Mouse (Mus musculus): ENCODE measurements around the gene Slit1. TPM values are rescaled to one million over a fixed set of nuclear protein-coding genes. Genes with fewer than 3 reads are reported as not detected.
A peak's percentile ranks its signal among the peaks of the same experiment; 100 is the strongest.

Gene Slit1
- polyA plus RNA-seq, 1 experiment from 2014 or later: 15.3 TPM

GRCm38 (mm10) chr19:41663506-41664242 is 79.8 kb downstream of the Slit1 start:
- Histone ChIP-seq H3K27ac (ENCODE audit: low read depth, low read length) (no peak overlapping the region), H3K4me1 (ENCODE audit: control insufficient read depth, insufficient read depth, low read length) (peaks cover 15% of the 10 kb centered on the region), H3K9ac (ENCODE audit: low read length) (no peak overlapping the region), H3K27me3 (ENCODE audit: control insufficient read depth, insufficient read depth, low read length) (peaks cover 15% of the 10 kb centered on the region; the same call in 1 of the 2 replicates), H3K4me2 (ENCODE audit: low read depth) (no peak overlapping the region), H3K9me3 (ENCODE audit: control insufficient read depth, low read length) (no peaks in the 10 kb centered on the region), H3K4me3 (ENCODE audit: low read depth, low read length) (no peak overlapping the region), H3K36me3 (ENCODE audit: control insufficient read depth, insufficient read depth, low read length) (no peaks in the 10 kb centered on the region)
- no peak for ATAC-seq (ENCODE audit: insufficient read depth, low FRiP score, low TSS enrichment)
- no peak for DNase-seq (ENCODE audit: low spot score)
- WGBS: 11% methylated on average over 13 of the region's 13 CpGs

GRCm38 (mm10) chr19:41661466-41661865 is 82.0 kb downstream of the Slit1 start:
- DNase-seq (ENCODE audit: low spot score): no peak
- Histone ChIP-seq H3K27me3 (ENCODE audit: control insufficient read depth, insufficient read depth, low read length) (peaks cover 22% of the 10 kb centered on the region; the same call in 1 of the 2 replicates), H3K36me3 (ENCODE audit: control insufficient read depth, insufficient read depth, low read length) (no peaks in the 10 kb centered on the region), H3K9ac (ENCODE audit: low read length) (no peak overlapping the region), H3K4me2 (ENCODE audit: low read depth) (no peak overlapping the region), H3K4me1 (ENCODE audit: control insufficient read depth, insufficient read depth, low read length) (peaks cover 11% of the 10 kb centered on the region), H3K27ac (ENCODE audit: low read depth, low read length) (no peak overlapping the region), H3K4me3 (ENCODE audit: low read depth, low read length) (no peak overlapping the region), H3K9me3 (ENCODE audit: control insufficient read depth, low read length) (no peaks in the 10 kb centered on the region)
- ATAC-seq (ENCODE audit: insufficient read depth, low FRiP score, low TSS enrichment): no peak
- WGBS: 72% methylated on average over 13 of the region's 13 CpGs

- Histone ChIP-seq H3K4me3 (ENCODE audit: low read depth, low read length) (no peak overlapping the region), H3K4me1 (ENCODE audit: control insufficient read depth, insufficient read depth, low read length) (peaks cover 13% of the 10 kb centered on the region), H3K27ac (ENCODE audit: low read depth, low read length) (no peak overlapping the region), H3K9ac (ENCODE audit: low read length) (no peak overlapping the region), H3K4me2 (ENCODE audit: low read depth) (no peak overlapping the region), H3K27me3 (ENCODE audit: control insufficient read depth, insufficient read depth, low read length) (peaks cover 22% of the 10 kb centered on the region; the same call in 1 of the 2 replicates), H3K36me3 (ENCODE audit: control insufficient read depth, insufficient read depth, low read length) (no peaks in the 10 kb centered on the region), H3K9me3 (ENCODE audit: control insufficient read depth, low read length) (no peaks in the 10 kb centered on the region)
- WGBS: 18% methylated on average over 4 of the region's 4 CpGs
- no peak for ATAC-seq (ENCODE audit: insufficient read depth, low FRiP score, low TSS enrichment)
- peak; percentile 69 for DNase-seq (ENCODE audit: low spot score)
These were observed 82.5 kb downstream of the Slit1 start for GRCm38 (mm10) chr19:41660999-41661374.

GRCm38 (mm10) chr19:41660294-41660998 is 83.0 kb downstream of the Slit1 start:
- Histone ChIP-seq H3K27me3 (ENCODE audit: control insufficient read depth, insufficient read depth, low read length) (peaks cover 22% of the 10 kb centered on the region; the same call in 1 of the 2 replicates), H3K27ac (ENCODE audit: low read depth, low read length) (no peak overlapping the region), H3K9me3 (ENCODE audit: control insufficient read depth, low read length) (no peaks in the 10 kb centered on the region), H3K4me1 (ENCODE audit: control insufficient read depth, insufficient read depth, low read length) (peaks cover 16% of the 10 kb centered on the region), H3K4me2 (ENCODE audit: low read depth) (no peak overlapping the region), H3K9ac (ENCODE audit: low read length) (no peak overlapping the region), H3K4me3 (ENCODE audit: low read depth, low read length) (no peak overlapping the region), H3K36me3 (ENCODE audit: control insufficient read depth, insufficient read depth, low read length) (no peaks in the 10 kb centered on the region)
- DNase-seq (ENCODE audit: low spot score): no peak
- no peak for ATAC-seq (ENCODE audit: insufficient read depth, low FRiP score, low TSS enrichment)
- 76% methylated on average over 17 of the region's 17 CpGs for WGBS

GRCm38 (mm10) chr19:41657446-41657845 is 86.0 kb downstream of the Slit1 start:
- no peaks in the 10 kb centered on the region for H3K36me3 ChIP-seq (ENCODE audit: control insufficient read depth, insufficient read depth, low read length)
- H3K27me3 ChIP-seq (ENCODE audit: control insufficient read depth, insufficient read depth, low read length): peaks cover 12% of the 10 kb centered on the region; the same call in 1 of the 2 replicates
- H3K4me2 ChIP-seq (ENCODE audit: low read depth): no peak overlapping the region
- no peak for DNase-seq (ENCODE audit: low spot score)
- H3K4me1 ChIP-seq (ENCODE audit: control insufficient read depth, insufficient read depth, low read length): peaks cover 19% of the 10 kb centered on the region
- H3K9ac ChIP-seq (ENCODE audit: low read length): no peak overlapping the region
- ATAC-seq (ENCODE audit: insufficient read depth, low FRiP score, low TSS enrichment): no peak
- 25% methylated on average over 9 of the region's 9 CpGs for WGBS
- H3K9me3 ChIP-seq (ENCODE audit: control insufficient read depth, low read length): no peaks in the 10 kb centered on the region
- no peak overlapping the region for H3K27ac ChIP-seq (ENCODE audit: low read depth, low read length)
- H3K4me3 ChIP-seq (ENCODE audit: low read depth, low read length): no peak overlapping the region

- H3K4me3 ChIP-seq (ENCODE audit: low read depth, low read length): no peak overlapping the region
- ATAC-seq (ENCODE audit: insufficient read depth, low FRiP score, low TSS enrichment) (no peak), DNase-seq (ENCODE audit: low spot score) (no peak)
- peaks cover 21% of the 10 kb centered on the region for H3K4me1 ChIP-seq (ENCODE audit: control insufficient read depth, insufficient read depth, low read length)
- peaks cover 12% of the 10 kb centered on the region; the same call in 1 of the 2 replicates for H3K27me3 ChIP-seq (ENCODE audit: control insufficient read depth, insufficient read depth, low read length)
- H3K27ac ChIP-seq (ENCODE audit: low read depth, low read length): no peak overlapping the region
- no peaks in the 10 kb centered on the region for H3K9me3 ChIP-seq (ENCODE audit: control insufficient read depth, low read length)
- no peak overlapping the region for H3K4me2 ChIP-seq (ENCODE audit: low read depth)
- H3K9ac ChIP-seq (ENCODE audit: low read length): no peak overlapping the region
- 84% methylated on average over 14 of the region's 14 CpGs for WGBS
- H3K36me3 ChIP-seq (ENCODE audit: control insufficient read depth, insufficient read depth, low read length): no peaks in the 10 kb centered on the region
These were observed 86.8 kb downstream of the Slit1 start for GRCm38 (mm10) chr19:41656671-41657070.

- Histone ChIP-seq H3K36me3 (ENCODE audit: control insufficient read depth, insufficient read depth, low read length) (no peaks in the 10 kb centered on the region), H3K4me3 (ENCODE audit: low read depth, low read length) (no peak overlapping the region), H3K27me3 (ENCODE audit: control insufficient read depth, insufficient read depth, low read length) (peaks cover 12% of the 10 kb centered on the region; the same call in 1 of the 2 replicates), H3K9ac (ENCODE audit: low read length) (no peak overlapping the region), H3K4me2 (ENCODE audit: low read depth) (no peak overlapping the region), H3K27ac (ENCODE audit: low read depth, low read length) (no peak overlapping the region), H3K9me3 (ENCODE audit: control insufficient read depth, low read length) (no peaks in the 10 kb centered on the region), H3K4me1 (ENCODE audit: control insufficient read depth, insufficient read depth, low read length) (peaks cover 26% of the 10 kb centered on the region)
- 6% methylated on average over 9 of the region's 9 CpGs for WGBS
- ATAC-seq (ENCODE audit: insufficient read depth, low FRiP score, low TSS enrichment): peak; percentile 32; the same call in 1 of the 2 replicates
- peak; percentile 83 for DNase-seq (ENCODE audit: low spot score)
These were observed 87.5 kb downstream of the Slit1 start for GRCm38 (mm10) chr19:41655970-41656369.

- Histone ChIP-seq H3K9ac (ENCODE audit: low read length) (no peak overlapping the region), H3K4me1 (ENCODE audit: control insufficient read depth, insufficient read depth, low read length) (peaks cover 24% of the 10 kb centered on the region), H3K9me3 (ENCODE audit: control insufficient read depth, low read length) (no peaks in the 10 kb centered on the region)
These were observed 88.2 kb downstream of the Slit1 start for GRCm38 (mm10) chr19:41655089-41655783.

More at GRCm38 (mm10) chr19:41655089-41655783, 88.2 kb downstream of the Slit1 start:
- H3K4me3 ChIP-seq (ENCODE audit: low read depth, low read length): no peak overlapping the region
- no peak overlapping the region for H3K4me2 ChIP-seq (ENCODE audit: low read depth)
- ATAC-seq (ENCODE audit: insufficient read depth, low FRiP score, low TSS enrichment): no peak
- peak; percentile 34 for DNase-seq (ENCODE audit: low spot score)
- no peaks in the 10 kb centered on the region for H3K36me3 ChIP-seq (ENCODE audit: control insufficient read depth, insufficient read depth, low read length)
- WGBS: 10% methylated on average over 6 of the region's 6 CpGs
- H3K27ac ChIP-seq (ENCODE audit: low read depth, low read length): peak overlapping the region; percentile 78
- H3K27me3 ChIP-seq (ENCODE audit: control insufficient read depth, insufficient read depth, low read length): peaks cover 7% of the 10 kb centered on the region; the same call in 1 of the 2 replicates
